ENCODE assay signal across 16 mouse cellular contexts in genomic region chr7:143386632-143387031, GRCm38 (mm10).
DNase-seq lines count a peak whose midpoint lies in the region; ATAC-seq and TF ChIP-seq lines count a peak whose summit lies in the region.
"Had no signal": no experiment of that assay in that cellular context is flagged by ENCODE, and none has a peak within 500 bp of the region (broad histone marks: within the 10 kb centered on the region; RNA-seq: fewer than 3 reads in every experiment).

No protein-coding gene starts in this region.

- no peak for DNase-seq in heart, postnatal 25 days (ENCODE audit: low spot score)
- DNase-seq in hindbrain, embryonic 11.5 days (ENCODE audit: low spot score) = peak; percentile 38
- peak; percentile 42 for DNase-seq in brain, embryonic 14.5 days (ENCODE audit: low read depth)
- peak; percentile 3 for DNase-seq in hindbrain, postnatal 0 days (ENCODE audit: low spot score)
- DNase-seq: cerebellum, adult 8-10 months; kidney, adult 18-20 months; lung, adult 2 months; right cerebral cortex, postnatal 14 days; thymus, postnatal 36 days had no signal

- H3K27ac ChIP-seq in heart, embryonic 12.5 days (ENCODE audit: poor library complexity, severe bottlenecking) = peak overlapping the region; percentile 71
- peak overlapping the region; percentile 30; the same call in 1 of the 2 replicates for H3K27ac ChIP-seq in hindbrain, embryonic 11.5 days (ENCODE audit: low read depth, low read length)
- H3K27ac ChIP-seq in hindbrain, embryonic 13.5 days = no peak overlapping the region
- no peak overlapping the region for H3K27ac ChIP-seq in hindbrain, postnatal 0 days
- no peak overlapping the region for H3K27ac ChIP-seq in forebrain, embryonic 12.5 days
- H3K27ac ChIP-seq: kidney, postnatal 0 days; limb, embryonic 12.5 days; liver, embryonic 12.5 days; neural tube, embryonic 13.5 days had no signal

- H3K4me2 ChIP-seq in heart, embryonic 12.5 days = no peak overlapping the region
- H3K4me2 ChIP-seq in hindbrain, embryonic 11.5 days (replicated peaks; ENCODE audit: low read depth, low read length) = no peak overlapping the region
- no peak overlapping the region for H3K4me2 ChIP-seq in hindbrain, embryonic 13.5 days
- no peak overlapping the region for H3K4me2 ChIP-seq in hindbrain, postnatal 0 days (ENCODE audit: low read depth, low read length)
- no peak overlapping the region for H3K4me2 ChIP-seq in forebrain, embryonic 12.5 days
- H3K4me2 ChIP-seq: limb, embryonic 12.5 days; liver, embryonic 12.5 days; neural tube, embryonic 13.5 days had no signal

- peaks cover 63% of the 10 kb centered on the region for H3K4me1 ChIP-seq in heart, embryonic 12.5 days (replicated peaks)
- peaks cover 2% of the 10 kb centered on the region; the same call in 1 of the 2 replicates for H3K4me1 ChIP-seq in hindbrain, embryonic 11.5 days (replicated peaks; ENCODE audit: control insufficient read depth, insufficient read depth, low read length)
- H3K4me1 ChIP-seq in hindbrain, embryonic 13.5 days (replicated peaks) = peaks cover 45% of the 10 kb centered on the region
- peaks cover 15% of the 10 kb centered on the region; the same call in 1 of the 2 replicates for H3K4me1 ChIP-seq in hindbrain, postnatal 0 days (ENCODE audit: insufficient read depth, low read length)
- H3K4me1 ChIP-seq in forebrain, embryonic 12.5 days = peaks cover 45% of the 10 kb centered on the region
- H3K4me1 ChIP-seq: liver, embryonic 12.5 days had no signal

- intact Hi-C loops in heart, postnatal 25 days (cut with DNase I) = no loop called here

- TF ChIP-seq POLR2A in brain, embryonic 14.5 days (IDR thresholded peaks at IDR 0.05; ENCODE audit: borderline replicate concordance, extremely low read depth, insufficient read depth, insufficient read length, poor library complexity, severe bottlenecking) = no peak

- no peak for TF ChIP-seq CTCF in brain, embryonic 14.5 days (IDR thresholded peaks at IDR 0.05; ENCODE audit: borderline replicate concordance, extremely low read depth, insufficient read depth, insufficient read length)
- no peak for TF ChIP-seq CTCF in hindbrain, postnatal 0 days (IDR thresholded peaks at IDR 0.05; ENCODE audit: low read depth)

- H3K36me3 ChIP-seq in heart, embryonic 12.5 days = no peaks in the 10 kb centered on the region
- H3K36me3 ChIP-seq in hindbrain, embryonic 11.5 days (ENCODE audit: control insufficient read depth, insufficient read depth, low read length) = no peaks in the 10 kb centered on the region
- H3K36me3 ChIP-seq in hindbrain, embryonic 13.5 days = no peaks in the 10 kb centered on the region
- no peaks in the 10 kb centered on the region for H3K36me3 ChIP-seq in hindbrain, postnatal 0 days (ENCODE audit: insufficient read depth, low read length)
- no peaks in the 10 kb centered on the region for H3K36me3 ChIP-seq in forebrain, embryonic 12.5 days (replicated peaks)
- H3K36me3 ChIP-seq: limb, embryonic 12.5 days; liver, embryonic 12.5 days; neural tube, embryonic 13.5 days had no signal

- no peaks in the 10 kb centered on the region for H3K9me3 ChIP-seq in heart, embryonic 12.5 days (replicated peaks)
- no peaks in the 10 kb centered on the region for H3K9me3 ChIP-seq in hindbrain, embryonic 11.5 days (ENCODE audit: control insufficient read depth, low read length)
- H3K9me3 ChIP-seq in hindbrain, embryonic 13.5 days = no peaks in the 10 kb centered on the region
- H3K9me3 ChIP-seq in hindbrain, postnatal 0 days (ENCODE audit: low read length) = no peaks in the 10 kb centered on the region
- no peaks in the 10 kb centered on the region for H3K9me3 ChIP-seq in forebrain, embryonic 12.5 days
- H3K9me3 ChIP-seq: limb, embryonic 12.5 days; liver, embryonic 12.5 days; neural tube, embryonic 13.5 days had no signal

- ATAC-seq in heart, embryonic 12.5 days (ENCODE audit: insufficient number of reproducible peaks, low FRiP score) = no peak
- peak; percentile 50 for ATAC-seq in hindbrain, embryonic 11.5 days (ENCODE audit: low FRiP score)
- ATAC-seq in hindbrain, embryonic 13.5 days (ENCODE audit: low FRiP score) = no peak
- no peak for ATAC-seq in hindbrain, postnatal 0 days
- no peak for ATAC-seq in forebrain, embryonic 12.5 days (ENCODE audit: low FRiP score)
- ATAC-seq: liver, embryonic 12.5 days had no signal

- no peaks in the 10 kb centered on the region for H3K27me3 ChIP-seq in heart, embryonic 12.5 days (replicated peaks)
- H3K27me3 ChIP-seq in hindbrain, embryonic 11.5 days (ENCODE audit: control insufficient read depth, insufficient read depth, low read length) = no peaks in the 10 kb centered on the region
- no peaks in the 10 kb centered on the region for H3K27me3 ChIP-seq in hindbrain, embryonic 13.5 days
- no peaks in the 10 kb centered on the region for H3K27me3 ChIP-seq in hindbrain, postnatal 0 days (ENCODE audit: insufficient read depth, low read length)
- H3K27me3 ChIP-seq in forebrain, embryonic 12.5 days = peaks cover 80% of the 10 kb centered on the region
- H3K27me3 ChIP-seq: limb, embryonic 12.5 days; liver, embryonic 12.5 days; neural tube, embryonic 13.5 days had no signal

- H3K9ac ChIP-seq in heart, embryonic 12.5 days = no peak overlapping the region
- H3K9ac ChIP-seq in hindbrain, embryonic 11.5 days (ENCODE audit: low read depth, low read length) = no peak overlapping the region
- H3K9ac ChIP-seq in hindbrain, embryonic 13.5 days = no peak overlapping the region
- no peak overlapping the region for H3K9ac ChIP-seq in hindbrain, postnatal 0 days (replicated peaks; ENCODE audit: low read length)
- H3K9ac ChIP-seq in forebrain, embryonic 12.5 days = no peak overlapping the region
- H3K9ac ChIP-seq: limb, embryonic 12.5 days; liver, embryonic 12.5 days; neural tube, embryonic 13.5 days had no signal

- 25% methylated on average over 1 of the region's 1 CpGs for WGBS in heart, embryonic 12.5 days
- 0% methylated on average over 1 of the region's 1 CpGs for WGBS in hindbrain, embryonic 11.5 days
- WGBS in hindbrain, embryonic 13.5 days = 10% methylated on average over 1 of the region's 1 CpGs
- 24% methylated on average over 1 of the region's 1 CpGs for WGBS in hindbrain, postnatal 0 days
- whole genome bisulfite sequencing in forebrain, embryonic 12.5 days = 15% methylated on average over 1 of the region's 1 CpGs

- no peak overlapping the region for H3K4me3 ChIP-seq in heart, embryonic 12.5 days
- H3K4me3 ChIP-seq in hindbrain, embryonic 11.5 days (ENCODE audit: low read depth, low read length) = no peak overlapping the region
- no peak overlapping the region for H3K4me3 ChIP-seq in hindbrain, embryonic 13.5 days
- H3K4me3 ChIP-seq in hindbrain, postnatal 0 days (ENCODE audit: low read length) = no peak overlapping the region
- no peak overlapping the region for H3K4me3 ChIP-seq in forebrain, embryonic 12.5 days (replicated peaks)
- H3K4me3 ChIP-seq: limb, embryonic 12.5 days; liver, embryonic 12.5 days; neural tube, embryonic 13.5 days had no signal

Comparison
In these comparisons a context has a peak if more than half of its experiments do, and no peak if none do; other contexts are left out.
1. H3K27ac ChIP-seq: peak in heart, embryonic 12.5 days (single experiment) and hindbrain, embryonic 11.5 days (single experiment); none in hindbrain, embryonic 13.5 days (single experiment), hindbrain, postnatal 0 days (single experiment) and forebrain, embryonic 12.5 days (single experiment).